Mouse (Mus musculus) MEL (cell line): Measurements from ENCODE around the gene Isy1. TPM values are rescaled to one million over a fixed set of nuclear protein-coding genes. Genes with fewer than 3 reads are reported as not detected.

Experiments used
- DNase-seq: peaks from one replicate; pipeline ENCODE4 v3.0.0; 2011; ENCODE audit warnings: low read depth, low spot score
- H3K27ac ChIP-seq: 2 replicates; pipeline ENCODE4 v1.5.1; 2012; ENCODE audit warnings: low read depth, mild to moderate bottlenecking, control low read depth, low read length, moderate library complexity; ENCODE audit not compliant: control insufficient read depth
- H3K27me3 ChIP-seq, 2 experiments: fragments of 150-350 bp in 1 of 2; sonication (generic) in 1 of 2; 2 replicates each; pipeline ENCODE4 v1.6.1; 2012; ENCODE audit warnings: low read length in 2 of 2, mild to moderate bottlenecking in 2 of 2, improper control_type of control experiment in 1 of 2, moderate library complexity in 1 of 2; ENCODE audit not compliant: insufficient read depth in 2 of 2, control insufficient read depth in 1 of 2
- H3K36me3 ChIP-seq, 2 experiments: 2 replicates each; pipeline ENCODE4 v1.6.1; 2012 to 2014; ENCODE audit warnings: low read length in 2 of 2, improper control_type of control experiment in 1 of 2, inconsistent platforms in 1 of 2, mild to moderate bottlenecking in 1 of 2; ENCODE audit not compliant: insufficient read depth in 2 of 2, control insufficient read depth in 1 of 2
- H3K4me1 ChIP-seq, 2 experiments: fragments of 150-350 bp in 1 of 2; sonication (generic) in 1 of 2; 2 replicates each; pipeline ENCODE4 v1.6.1; 2012; ENCODE audit warnings: low read length in 2 of 2, improper control_type of control experiment in 1 of 2, mild to moderate bottlenecking in 1 of 2; ENCODE audit not compliant: insufficient read depth in 2 of 2, control insufficient read depth in 1 of 2
- H3K4me3 ChIP-seq, 2 experiments: fragments of 150-350 bp in 1 of 2; sonication (generic) in 1 of 2; 2 replicates each; pipeline ENCODE4 v1.5.1; 2012; ENCODE audit warnings: low read depth in 2 of 2, low read length in 2 of 2, mild to moderate bottlenecking in 2 of 2, moderate library complexity in 2 of 2, control low read depth in 1 of 2, improper control_type of control experiment in 1 of 2; ENCODE audit not compliant: control insufficient read depth in 1 of 2, insufficient read depth in 1 of 2
- H3K79me2 ChIP-seq: 2 replicates; pipeline ENCODE4 v1.6.1; 2012; ENCODE audit warnings: mild to moderate bottlenecking, low read length, moderate library complexity; ENCODE audit not compliant: control insufficient read depth, poor library complexity, insufficient read depth
- H3K9ac ChIP-seq: 2 replicates; pipeline ENCODE4 v1.6.1; 2012; ENCODE audit warnings: low read depth, mild to moderate bottlenecking, control low read depth, low read length, moderate library complexity; ENCODE audit not compliant: control insufficient read depth, poor library complexity, severe bottlenecking
- H3K9me3 ChIP-seq: fragments of 150-350 bp; sonication (generic); replicated peaks from 2 replicates; pipeline ENCODE4 v1.6.1; 2012; ENCODE audit warnings: mild to moderate bottlenecking, low read length, improper control_type of control experiment, moderate library complexity; ENCODE audit not compliant: insufficient read depth
- BHLHE40 ChIP-seq: IDR thresholded peaks from 2 replicates; pipeline ENCODE4 v1.6.1; 2012; ENCODE audit warnings: low read depth, mild to moderate bottlenecking, inconsistent platforms, low read length, improper control_type of control experiment, borderline replicate concordance
- CHD1 ChIP-seq: IDR thresholded peaks from 2 replicates; pipeline ENCODE4 v1.6.1; 2012; ENCODE audit warnings: low read depth, mild to moderate bottlenecking, inconsistent platforms, low read length, improper control_type of control experiment
- CHD2 ChIP-seq: IDR thresholded peaks from 2 replicates; pipeline ENCODE4 v1.6.1; 2011; ENCODE audit warnings: low read length, improper control_type of control experiment
- E2F4 ChIP-seq: IDR thresholded peaks from 2 replicates; pipeline ENCODE4 v1.6.1; 2011; ENCODE audit warnings: low read depth, low read length, improper control_type of control experiment, borderline replicate concordance
- ELF1 ChIP-seq: IDR thresholded peaks from 2 replicates; pipeline ENCODE4 v1.6.1; 2014; ENCODE audit warnings: low read depth, mild to moderate bottlenecking, inconsistent platforms, low read length, improper control_type of control experiment, moderate library complexity
- GABPA ChIP-seq: IDR thresholded peaks from 2 replicates; pipeline ENCODE4 v1.6.1; 2012; ENCODE audit warnings: low read depth, mild to moderate bottlenecking, inconsistent platforms, low read length, improper control_type of control experiment, moderate library complexity
- HCFC1 ChIP-seq: IDR thresholded peaks from 2 replicates; pipeline ENCODE4 v1.6.1; 2012; ENCODE audit warnings: low read depth, mild to moderate bottlenecking, inconsistent platforms, low read length, improper control_type of control experiment, moderate library complexity
- MAFK ChIP-seq: IDR thresholded peaks from 2 replicates; pipeline ENCODE4 v1.6.1; 2011; ENCODE audit warnings: low read depth, mild to moderate bottlenecking, low read length, improper control_type of control experiment, borderline replicate concordance
- MAX ChIP-seq: IDR thresholded peaks from 2 replicates; pipeline ENCODE4 v1.6.1; 2011; ENCODE audit warnings: low read length, improper control_type of control experiment
- NELFE ChIP-seq: IDR thresholded peaks from 2 replicates; pipeline ENCODE4 v1.6.1; 2011; ENCODE audit warnings: low read depth, low read length, improper control_type of control experiment
- NRF1 ChIP-seq: IDR thresholded peaks from 2 replicates; pipeline ENCODE4 v1.6.1; 2014; ENCODE audit warnings: low read depth, mild to moderate bottlenecking, inconsistent platforms, low read length, improper control_type of control experiment, moderate library complexity; ENCODE audit not compliant: poor library complexity, insufficient read depth, severe bottlenecking
- POLR2A ChIP-seq, 2 experiments: IDR thresholded peaks; 2 replicates each; pipeline ENCODE4 v1.6.1; 2011 to 2012; ENCODE audit warnings: low read length in 2 of 2, mild to moderate bottlenecking in 2 of 2, control low read depth in 1 of 2, improper control_type of control experiment in 1 of 2, low read depth in 1 of 2, moderate library complexity in 1 of 2; ENCODE audit not compliant: control insufficient read depth in 1 of 2, insufficient read depth in 1 of 2, poor library complexity in 1 of 2
- RAD21 ChIP-seq: IDR thresholded peaks from 2 replicates; pipeline ENCODE4 v1.6.1; 2011; ENCODE audit warnings: mild to moderate bottlenecking, low read depth, low read length, improper control_type of control experiment
- RCOR1 ChIP-seq: IDR thresholded peaks from 2 replicates; pipeline ENCODE4 v1.6.1; 2012; ENCODE audit warnings: low read depth, mild to moderate bottlenecking, inconsistent platforms, low read length, improper control_type of control experiment
- SIN3A ChIP-seq: IDR thresholded peaks from 2 replicates; pipeline ENCODE4 v1.6.1; 2012; ENCODE audit warnings: low read length, improper control_type of control experiment, inconsistent platforms
- SMC3 ChIP-seq: IDR thresholded peaks from 2 replicates; pipeline ENCODE4 v1.6.1; 2011; ENCODE audit warnings: low read depth, low read length, improper control_type of control experiment
- TAL1 ChIP-seq: IDR thresholded peaks from 2 replicates; pipeline ENCODE4 v1.6.1; 2012; ENCODE audit warnings: mild to moderate bottlenecking, inconsistent platforms, low read length, moderate library complexity, mixed read lengths
- TBP ChIP-seq: IDR thresholded peaks from 2 replicates; pipeline ENCODE4 v1.8.0; 2011; ENCODE audit warnings: low read depth, low read length, improper control_type of control experiment
- TCF12 ChIP-seq: IDR thresholded peaks from 2 replicates; pipeline ENCODE4 v1.6.1; 2014; ENCODE audit warnings: low read depth, mild to moderate bottlenecking, inconsistent platforms, low read length, improper control_type of control experiment, moderate library complexity
- USF1 ChIP-seq: IDR thresholded peaks from 2 replicates; pipeline ENCODE4 v1.6.1; 2014; ENCODE audit warnings: low read depth, mild to moderate bottlenecking, inconsistent platforms, low read length, improper control_type of control experiment, moderate library complexity
- USF2 ChIP-seq, 2 experiments: IDR thresholded peaks; 2 replicates each; pipeline ENCODE4 v1.6.1; 2011 to 2012; ENCODE audit warnings: improper control_type of control experiment in 2 of 2, low read length in 2 of 2, borderline replicate concordance in 1 of 2, inconsistent platforms in 1 of 2, low read depth in 1 of 2, mild to moderate bottlenecking in 1 of 2; ENCODE audit not compliant: insufficient read depth in 1 of 2
- ZKSCAN1 ChIP-seq: IDR thresholded peaks from 2 replicates; pipeline ENCODE4 v1.6.1; 2012; ENCODE audit warnings: low read depth, mild to moderate bottlenecking, inconsistent platforms, low read length, improper control_type of control experiment, moderate library complexity
- ZMIZ1 ChIP-seq: IDR thresholded peaks from 2 replicates; pipeline ENCODE4 v1.6.1; 2012; ENCODE audit warnings: low read depth, mild to moderate bottlenecking, inconsistent platforms, low read length, improper control_type of control experiment, moderate library complexity
- ZNF384 ChIP-seq: IDR thresholded peaks from 2 replicates; pipeline ENCODE4 v1.6.1; 2012; ENCODE audit warnings: low read depth, mild to moderate bottlenecking, inconsistent platforms, low read length, improper control_type of control experiment
- polyA plus RNA-seq, 2 experiments: library from polyadenylated mRNA; stranded (reverse) in 1 of 2; unstranded in 1 of 2; fragments of >175 nt in 1 of 2; fragments of >200 nt in 1 of 2; gene quantifications; 2 replicates each; pipeline versions ENCODE4 v1.2.1 to v1.2.4; 2012; ENCODE audit warnings: low replicate concordance in 2 of 2, low read depth in 1 of 2; ENCODE audit not compliant: insufficient read length in 2 of 2, insufficient read depth in 1 of 2, missing spikeins in 1 of 2
- total RNA-seq: library from RNA; depleted of rRNA; stranded (reverse); fragments of 300-350 nt; gene quantifications from 2 replicates; pipeline ENCODE4 v1.2.3, GENCODE M21; 2012

Gene Isy1
- total and polyA plus RNA-seq, 3 experiments, result 64.5 to 115 TPM; not detected in 1

GRCm38 (mm10) chr6:87876068-87876643 lies 37.6 kb upstream of the Isy1 start:
- Histone ChIP-seq H3K36me3 (no peaks in the 10 kb centered on the region), H3K4me1 (peaks cover 3 to 7% of the 10 kb centered on the region in 2 experiments; a peak in 3 of 4 replicates), H3K4me3 (no peak overlapping the region), H3K9me3 (no peaks in the 10 kb centered on the region)
- TF ChIP-seq MAFK, result no peak
- no peak for TF ChIP-seq NRF1
- TF ChIP-seq ZMIZ1, result no peak
- TF ChIP-seq CHD1, result no peak
- TF ChIP-seq TCF12, result no peak
- no peak for TF ChIP-seq RCOR1
- TF ChIP-seq MAX, result no peak
- TF ChIP-seq TAL1, result no peak
- TF ChIP-seq GABPA, result no peak
- TF ChIP-seq ZKSCAN1, result no peak
- no peak for TF ChIP-seq BHLHE40
- no peak for TF ChIP-seq POLR2A (IDR thresholded peaks at IDR 0.05; ENCODE audit: control insufficient read depth in 1 of 2, insufficient read depth in 1 of 2, low read depth in 1 of 2, low read length in 2 of 2, poor library complexity in 1 of 2)
- TF ChIP-seq NELFE, result no peak
- TF ChIP-seq USF1, result no peak
- TF ChIP-seq HCFC1, result no peak
- TF ChIP-seq, all 39 proteins: peak for 0
- no peaks in the 10 kb centered on the region for H3K79me2 ChIP-seq
- no peak for DNase-seq
- H3K27ac ChIP-seq, result no peak overlapping the region
- H3K27me3 ChIP-seq, result peaks cover 0 to under 1% of the 10 kb centered on the region in 2 experiments; a peak in 1 of 4 replicates
- no peak overlapping the region for H3K9ac ChIP-seq

- TF ChIP-seq POLR2A (IDR thresholded peaks at IDR 0.05; ENCODE audit: control insufficient read depth in 1 of 2, insufficient read depth in 1 of 2, low read depth in 1 of 2, low read length in 2 of 2, poor library complexity in 1 of 2) (no peak), SIN3A (no peak), ELF1 (no peak), ZKSCAN1 (no peak), CHD1 (no peak), CHD2 (no peak), E2F4 (no peak), TAL1 (no peak), NRF1 (no peak), ZMIZ1 (no peak), TCF12 (no peak), USF2 (IDR thresholded peaks at IDR 0.05; ENCODE audit: borderline replicate concordance in 1 of 2, insufficient read depth in 1 of 2, low read depth in 1 of 2, low read length in 2 of 2) (no peak), ZNF384 (no peak), RAD21 (no peak), SMC3 (no peak), TBP (no peak), MAX (no peak)
- Histone ChIP-seq H3K36me3 (no peaks in the 10 kb centered on the region), H3K4me3 (no peak overlapping the region), H3K27ac (no peak overlapping the region), H3K9ac (no peak overlapping the region), H3K9me3 (no peaks in the 10 kb centered on the region), H3K27me3 (no peaks in the 10 kb centered on the region; a peak in 1 of 4 replicates), H3K4me1 (peaks cover 3 to 7% of the 10 kb centered on the region in 2 experiments; a peak in 3 of 4 replicates), H3K79me2 (no peaks in the 10 kb centered on the region)
- DNase-seq, result no peak
These were observed 37.0 kb upstream of the Isy1 start for GRCm38 (mm10) chr6:87875562-87875961.
